Mouse (Mus musculus): ENCODE measurements around the gene Gm20906. TPM values are rescaled to one million over a fixed set of nuclear protein-coding genes. Genes with fewer than 3 reads are reported as not detected.
"Not testable (repeated sequence)": the region's sequence is repeated elsewhere in the genome, so short reads cannot be mapped to it uniquely, and the experiment has no call there.

Gene Gm20906
- total RNA-seq (2014; fragmentation: Nextera tagmentation): not detected in 2 replicates
- not detected in 2 replicates for total RNA-seq (2017)

DNA sequence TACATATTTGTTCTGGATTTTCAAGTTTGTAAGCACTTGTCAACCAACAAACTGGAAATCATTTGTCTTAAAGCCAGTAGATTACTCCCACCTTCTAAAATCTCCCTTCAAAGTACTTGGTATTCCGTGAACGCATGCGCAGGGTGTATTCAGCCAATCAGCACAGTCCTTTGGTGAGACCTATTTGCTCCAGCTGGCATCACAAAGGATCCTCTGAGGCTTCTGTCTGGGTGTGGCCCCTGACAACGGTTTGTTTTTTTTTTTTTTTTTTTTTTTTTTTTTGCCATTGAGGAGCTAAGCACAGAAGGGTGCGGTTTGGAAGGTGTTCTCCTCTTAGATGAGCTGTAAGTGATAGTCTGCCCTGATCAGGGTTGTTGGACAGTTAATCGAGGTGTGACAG lies at the start of gene Gm20906:
Gene Gm20906 (plus strand): TSS at position 301 of the 400 bp plus-strand sequence.
- ATAC-seq (replicated peaks; ENCODE audit: low FRiP score, low TSS enrichment, poor library complexity, severe bottlenecking): not testable (repeated sequence)
